Mouse (Mus musculus) ES-Bruce4 (cell line): ENCODE measurements at regions not wholly inside any gene's neighbourhood (a gene's known extent, or its start where the extent isn't known, plus 50 kb on each side); places are given as distances from the start of the nearest gene placed in this dataset.
A peak's percentile ranks its signal among the peaks of the same experiment; 100 is the strongest.

Experiments
- H3K27ac ChIP-seq: 2 replicates; pipeline ENCODE4 v1.5.1; 2012; ENCODE audit warnings: low read length, inconsistent platforms; ENCODE audit not compliant: insufficient read depth
- H3K27me3 ChIP-seq: 2 replicates; pipeline ENCODE4 v1.6.1; 2012; ENCODE audit warnings: mild to moderate bottlenecking, low read length, inconsistent platforms; ENCODE audit not compliant: control insufficient read depth, poor library complexity, insufficient read depth, severe bottlenecking
- H3K36me3 ChIP-seq: 2 replicates; pipeline ENCODE4 v1.6.1; 2012; ENCODE audit warnings: inconsistent platforms, mild to moderate bottlenecking, low read length, moderate library complexity; ENCODE audit not compliant: control insufficient read depth, poor library complexity, insufficient read depth, severe bottlenecking
- H3K4me1 ChIP-seq: one replicate; pipeline ENCODE4 v1.8.1; 2011; ENCODE audit warnings: low read length; ENCODE audit not compliant: control insufficient read depth, insufficient read depth
- H3K4me3 ChIP-seq: 2 replicates; pipeline ENCODE4 v1.5.1; 2011; ENCODE audit warnings: low read depth, mild to moderate bottlenecking, low read length
- H3K9ac ChIP-seq: 2 replicates; pipeline ENCODE4 v1.6.1; 2012; ENCODE audit warnings: low read depth, mild to moderate bottlenecking, inconsistent platforms; ENCODE audit not compliant: poor library complexity, severe bottlenecking
- H3K9me3 ChIP-seq: replicated peaks from 2 replicates; pipeline ENCODE4 v1.6.1; 2012; ENCODE audit warnings: mild to moderate bottlenecking, low read length, inconsistent platforms; ENCODE audit not compliant: control insufficient read depth, poor library complexity, insufficient read depth, severe bottlenecking
- CTCF ChIP-seq: IDR thresholded peaks from one replicate; pipeline ENCODE4 v1.8.1; 2011; ENCODE audit warnings: low read depth, low read length
- EP300 ChIP-seq: IDR thresholded peaks from 2 replicates; pipeline ENCODE4 v1.6.1; 2011; ENCODE audit warnings: low read depth, low read length; ENCODE audit not compliant: insufficient read depth
- POLR2A ChIP-seq: IDR thresholded peaks from one replicate; pipeline ENCODE4 v1.8.1; 2011; ENCODE audit warnings: low read length; ENCODE audit not compliant: insufficient read depth

DNA sequence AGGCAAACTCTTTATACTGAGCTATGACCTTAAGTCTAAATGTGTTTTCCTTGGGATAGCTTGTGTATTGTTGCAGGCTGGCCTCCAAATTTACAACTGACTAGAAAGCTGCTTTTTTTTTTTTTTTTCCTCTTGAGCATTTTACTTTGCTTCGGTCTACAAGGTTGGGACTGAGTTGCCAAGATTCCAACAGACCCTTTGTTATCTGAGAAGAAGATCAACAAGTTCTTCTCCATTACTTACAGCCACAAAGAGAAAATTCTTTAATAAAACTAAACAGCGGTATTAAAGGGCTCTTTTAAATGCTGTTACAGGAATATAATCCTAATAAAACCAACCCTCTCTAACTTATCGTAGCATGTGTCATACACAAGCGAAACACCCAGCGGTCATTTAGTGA, 124.4 kb upstream of the Rnd3 start:
- no peak overlapping the region for H3K4me3 ChIP-seq
- peaks cover 11% of the 10 kb centered on the region; the same call in 1 of the 2 replicates for H3K9me3 ChIP-seq
- H3K9ac ChIP-seq = no peak overlapping the region
- TF ChIP-seq EP300 (no peak), POLR2A (no peak), CTCF (no peak)
- no peak overlapping the region for H3K27ac ChIP-seq
- H3K27me3 ChIP-seq = no peaks in the 10 kb centered on the region
- H3K36me3 ChIP-seq = no peaks in the 10 kb centered on the region
- no peaks in the 10 kb centered on the region for H3K4me1 ChIP-seq

DNA sequence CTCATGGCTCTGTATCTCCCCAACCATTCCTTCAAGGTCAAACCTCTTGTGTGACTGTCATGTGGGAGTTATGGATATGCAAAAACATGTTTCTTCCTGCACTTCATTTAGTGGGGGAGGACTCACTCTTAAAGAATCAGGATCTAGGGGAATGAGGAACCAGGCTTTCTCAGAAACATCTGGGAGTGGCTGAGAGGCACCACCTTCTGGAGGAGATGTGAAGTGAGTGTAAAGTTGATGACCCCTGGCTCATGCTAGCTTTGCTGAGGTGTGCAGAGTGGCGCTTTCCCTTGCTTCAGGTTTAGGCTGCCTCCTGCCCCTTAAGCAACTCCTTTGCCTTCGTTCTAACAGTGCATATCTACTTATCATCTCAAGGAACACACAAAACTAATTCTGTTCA, 119.6 kb upstream of the Rnd3 start:
- H3K27ac ChIP-seq = no peak overlapping the region
- TF ChIP-seq CTCF = peak; percentile 22
- TF ChIP-seq POLR2A = no peak
- TF ChIP-seq EP300 = no peak
- peaks cover 11% of the 10 kb centered on the region; the same call in 1 of the 2 replicates for H3K9me3 ChIP-seq

DNA sequence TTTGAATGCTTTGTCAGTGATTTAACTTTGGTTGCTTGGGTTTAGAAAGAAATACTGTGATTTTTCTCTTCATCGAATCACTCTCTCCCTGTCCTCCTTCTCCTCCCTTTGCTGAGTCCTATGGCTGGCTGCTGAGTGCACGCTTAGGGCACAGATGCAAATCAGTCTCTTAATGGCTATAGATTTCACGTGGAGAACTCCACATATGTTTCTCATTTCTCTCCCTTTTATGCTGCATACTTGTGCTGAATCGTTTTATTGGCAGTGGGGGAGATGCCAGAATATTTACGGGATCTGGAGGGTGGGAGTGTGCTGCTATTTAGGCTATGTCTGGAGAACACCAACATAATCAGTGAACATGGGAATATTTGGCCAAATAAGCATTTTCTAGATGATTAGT, 118.8 kb upstream of the Rnd3 start:
- TF ChIP-seq POLR2A = no peak
- no peak for TF ChIP-seq EP300
- TF ChIP-seq CTCF = no peak
- no peak overlapping the region for H3K4me3 ChIP-seq
- no peak overlapping the region for H3K27ac ChIP-seq
- H3K27me3 ChIP-seq = no peaks in the 10 kb centered on the region
- H3K4me1 ChIP-seq = no peaks in the 10 kb centered on the region
- H3K9me3 ChIP-seq = peaks cover 11% of the 10 kb centered on the region; the same call in 1 of the 2 replicates
- H3K9ac ChIP-seq = no peak overlapping the region
- no peaks in the 10 kb centered on the region for H3K36me3 ChIP-seq

More for the DNA sequence above, 119.6 kb upstream of the Rnd3 start:
- no peaks in the 10 kb centered on the region for H3K27me3 ChIP-seq
- H3K4me1 ChIP-seq = no peaks in the 10 kb centered on the region
- H3K36me3 ChIP-seq = no peaks in the 10 kb centered on the region
- H3K9ac ChIP-seq = no peak overlapping the region
- no peak overlapping the region for H3K4me3 ChIP-seq

DNA sequence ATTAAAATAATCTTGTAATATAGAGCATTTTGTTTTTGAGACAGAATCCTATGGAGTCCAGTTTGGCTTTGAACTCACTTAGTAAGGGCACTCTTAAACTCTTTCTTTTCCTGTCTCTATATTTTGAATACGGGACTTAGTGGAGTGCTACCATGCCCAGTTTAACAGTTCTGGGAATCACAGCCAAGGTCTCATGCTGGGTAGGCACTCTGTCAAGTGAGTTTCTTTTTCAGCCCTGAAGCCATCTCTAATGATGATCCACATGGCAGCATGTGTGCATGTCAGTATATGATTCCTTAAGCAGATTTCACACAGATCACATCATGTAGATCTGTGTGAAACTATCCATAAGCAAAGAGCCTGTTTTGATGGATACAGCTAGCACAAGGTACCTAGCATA, 113.6 kb upstream of the Rnd3 start:
- Histone ChIP-seq H3K4me3 (no peak overlapping the region), H3K36me3 (no peaks in the 10 kb centered on the region), H3K27ac (no peak overlapping the region), H3K4me1 (no peaks in the 10 kb centered on the region), H3K9ac (no peak overlapping the region), H3K27me3 (no peaks in the 10 kb centered on the region), H3K9me3 (no peaks in the 10 kb centered on the region)
- TF ChIP-seq POLR2A (no peak), EP300 (no peak), CTCF (no peak)

DNA sequence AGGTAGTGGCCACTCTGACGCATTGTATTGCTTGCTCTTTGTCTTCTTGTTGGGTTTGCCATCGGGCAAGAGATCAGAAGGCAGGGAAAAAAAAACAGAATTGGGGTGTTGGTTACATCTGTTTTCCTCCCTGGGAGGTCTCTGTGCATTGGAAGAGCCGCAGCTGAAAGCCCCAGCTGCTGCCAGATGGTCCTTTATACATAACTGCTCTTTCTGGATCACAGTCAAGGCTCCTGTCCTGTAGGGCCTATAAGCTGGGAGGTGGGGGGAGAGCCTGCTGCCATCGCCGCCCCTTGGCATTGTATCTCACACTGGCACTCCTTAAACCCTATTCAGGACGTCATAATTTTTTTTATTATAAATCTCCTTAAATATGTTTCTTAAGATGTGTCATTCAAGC, 101.9 kb upstream of the Rnd3 start:
- H3K4me1 ChIP-seq = no peaks in the 10 kb centered on the region
- no peak overlapping the region for H3K4me3 ChIP-seq
- no peak overlapping the region for H3K27ac ChIP-seq

DNA sequence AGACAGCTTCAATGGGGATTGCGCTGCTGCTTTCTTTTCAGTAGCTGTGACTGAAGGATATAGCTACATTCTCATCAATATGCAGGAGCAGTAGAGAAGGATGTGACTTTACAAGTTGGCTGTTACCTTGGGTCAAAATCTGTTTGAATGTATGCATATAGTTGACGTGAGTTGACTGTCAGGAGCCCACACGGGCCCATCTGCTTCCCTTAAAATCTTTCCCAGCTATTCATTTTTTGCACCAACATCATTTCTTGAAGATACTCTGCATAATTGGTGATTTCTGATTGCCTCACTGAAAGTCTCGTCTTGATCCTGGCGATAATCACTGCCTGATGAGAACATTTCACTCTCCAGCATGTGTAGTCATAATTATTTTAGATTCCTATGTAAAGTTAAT, 92.7 kb upstream of the Rnd3 start:
- no peaks in the 10 kb centered on the region for H3K27me3 ChIP-seq
- H3K9ac ChIP-seq = no peak overlapping the region
- H3K4me1 ChIP-seq = no peaks in the 10 kb centered on the region
- no peaks in the 10 kb centered on the region for H3K9me3 ChIP-seq
- TF ChIP-seq EP300 = no peak
- no peak for TF ChIP-seq POLR2A
- no peak for TF ChIP-seq CTCF
- no peak overlapping the region for H3K4me3 ChIP-seq
- H3K36me3 ChIP-seq = no peaks in the 10 kb centered on the region
- H3K27ac ChIP-seq = no peak overlapping the region

More for the DNA sequence above, 101.9 kb upstream of the Rnd3 start:
- Histone ChIP-seq H3K9ac (no peak overlapping the region), H3K27me3 (no peaks in the 10 kb centered on the region), H3K36me3 (no peaks in the 10 kb centered on the region), H3K9me3 (no peaks in the 10 kb centered on the region)
- TF ChIP-seq EP300 = peak; percentile 50; the same call in 1 of the 2 replicates
- TF ChIP-seq CTCF = no peak

DNA sequence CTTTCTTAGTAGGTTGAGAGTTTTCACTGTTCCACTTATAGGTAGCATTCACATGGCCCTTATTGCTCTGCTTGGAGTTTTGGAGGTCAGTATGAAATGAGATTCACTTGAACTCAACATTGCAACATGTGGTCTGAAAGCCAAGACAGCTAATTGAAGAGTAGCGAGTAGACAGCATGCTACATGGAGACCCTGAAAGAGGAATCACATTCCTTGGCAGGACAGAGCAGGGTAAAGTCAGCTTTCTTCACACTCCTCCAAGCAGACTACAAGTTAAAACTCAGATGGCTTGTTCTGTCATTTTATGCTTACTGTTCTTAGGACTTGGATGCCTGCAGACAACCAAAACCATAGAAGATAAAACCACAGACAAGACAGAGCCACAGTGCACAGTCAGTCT, 91.1 kb upstream of the Rnd3 start:
- Histone ChIP-seq H3K27me3 (no peaks in the 10 kb centered on the region), H3K4me1 (no peaks in the 10 kb centered on the region), H3K36me3 (no peaks in the 10 kb centered on the region), H3K4me3 (no peak overlapping the region), H3K27ac (no peak overlapping the region), H3K9ac (no peak overlapping the region), H3K9me3 (no peaks in the 10 kb centered on the region)
- TF ChIP-seq POLR2A = no peak
- TF ChIP-seq EP300 = no peak
- no peak for TF ChIP-seq CTCF
